Mouse (Mus musculus) CD4-positive, CD25-positive, alpha-beta regulatory T cell, adult 4 months (primary cell): ENCODE results near the gene Orc1. TPM values are rescaled to one million over a fixed set of nuclear protein-coding genes. Genes with fewer than 3 reads are reported as not detected.

Experiments
- ATAC-seq: one replicate; pipeline ENCODE4 v1.8.0; 2017
- polyA plus RNA-seq, 2 experiments: library from polyadenylated mRNA; unstranded; fragments of 100-300 nt; shearing (Covaris generic); gene quantifications; one replicate each; pipeline ENCODE4 v1.2.1; 2017

The Orc1 gene
- 1 to 10 TPM; 2.7 to 3.0 TPM for polyA plus RNA-seq

DNA sequence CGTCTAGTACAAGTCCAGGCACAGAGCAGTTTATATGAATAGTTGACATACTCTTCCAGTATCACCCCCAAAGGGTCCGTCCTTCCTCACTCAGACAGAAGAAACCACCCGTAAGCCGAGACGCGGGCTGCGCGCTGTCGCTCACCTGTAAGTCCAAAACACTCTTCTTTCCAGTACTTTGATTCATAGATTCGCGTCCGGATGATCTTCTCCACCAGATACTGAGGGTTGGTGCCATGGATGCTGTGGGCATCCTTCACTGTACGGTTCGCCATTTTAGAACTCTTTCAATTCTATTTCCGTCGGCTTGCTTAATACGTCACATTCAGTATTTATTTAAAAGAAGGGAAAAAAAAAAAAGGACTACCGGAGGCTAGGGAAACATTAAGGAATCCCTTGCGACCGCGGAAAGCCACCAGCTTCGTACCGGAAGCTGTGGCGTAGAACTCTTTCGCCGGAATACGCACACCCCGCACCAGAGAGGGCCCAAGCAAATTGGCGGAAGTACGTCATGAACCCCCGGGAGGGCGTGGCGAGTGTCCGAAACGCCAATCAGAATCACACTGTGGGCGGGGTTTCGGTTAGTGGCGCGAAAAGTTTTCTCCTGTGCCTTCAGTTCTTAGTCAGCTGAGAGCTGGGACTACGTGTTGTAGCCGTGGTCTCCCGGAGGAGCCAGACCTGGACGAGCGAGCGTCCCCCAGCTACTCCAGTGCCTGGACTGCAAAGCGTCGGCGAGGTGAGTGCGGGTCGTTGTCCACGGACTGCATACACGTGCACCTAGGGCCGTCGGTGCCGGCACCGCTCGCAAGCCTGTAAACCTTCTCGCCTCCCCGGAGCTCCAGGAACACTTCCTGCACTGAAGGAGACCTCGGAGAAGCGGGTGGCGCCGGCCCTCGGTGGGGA lies at the start of gene Orc1, which contains the start of gene Prpf38a:
Gene Orc1 (plus strand): TSS at position 584 of the 903 bp plus-strand sequence.
Gene Prpf38a (minus strand): TSS at position 497 of the 903 bp plus-strand sequence.
- peak; percentile 98 for ATAC-seq

DNA sequence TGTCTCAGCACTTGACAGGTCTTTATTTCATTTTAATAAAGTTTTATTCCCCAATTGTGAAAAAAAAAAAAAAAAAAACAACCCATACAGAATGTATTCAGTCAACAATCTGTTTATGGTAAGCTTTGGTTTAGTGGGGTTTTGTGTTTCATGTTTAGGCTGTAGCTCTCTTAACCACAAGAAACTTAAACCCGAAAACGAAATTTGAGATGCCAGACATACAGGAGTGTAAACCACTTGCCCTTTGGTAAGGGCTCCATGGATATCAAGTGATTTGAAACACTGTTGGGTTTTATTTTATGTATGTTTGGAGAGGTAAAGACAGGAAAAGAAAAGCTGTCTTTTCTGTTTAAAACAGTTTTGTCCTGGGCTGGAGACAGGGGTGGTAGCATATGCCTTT lies 39.5 kb upstream of the Orc1 start:
- no peak for ATAC-seq

DNA sequence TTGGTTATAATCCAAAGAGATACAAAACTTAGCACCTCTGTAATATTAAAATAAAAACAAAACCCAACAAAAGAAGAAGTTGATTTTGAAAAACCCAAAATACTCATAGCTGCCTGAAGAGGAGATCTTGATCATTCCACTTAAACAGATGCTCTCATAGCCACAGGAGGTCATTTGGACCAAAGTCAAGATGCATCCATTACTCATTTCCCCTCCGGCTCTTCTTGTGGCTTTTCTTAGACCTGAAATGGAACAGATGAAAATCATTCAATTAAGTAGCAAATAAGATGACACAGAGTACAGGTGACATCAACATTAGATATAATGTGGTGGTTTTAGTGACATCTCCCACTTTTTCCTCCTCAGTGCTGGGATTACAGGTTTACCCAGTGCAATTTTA lies 14.2 kb upstream of the Orc1 start:
- no peak for ATAC-seq

DNA sequence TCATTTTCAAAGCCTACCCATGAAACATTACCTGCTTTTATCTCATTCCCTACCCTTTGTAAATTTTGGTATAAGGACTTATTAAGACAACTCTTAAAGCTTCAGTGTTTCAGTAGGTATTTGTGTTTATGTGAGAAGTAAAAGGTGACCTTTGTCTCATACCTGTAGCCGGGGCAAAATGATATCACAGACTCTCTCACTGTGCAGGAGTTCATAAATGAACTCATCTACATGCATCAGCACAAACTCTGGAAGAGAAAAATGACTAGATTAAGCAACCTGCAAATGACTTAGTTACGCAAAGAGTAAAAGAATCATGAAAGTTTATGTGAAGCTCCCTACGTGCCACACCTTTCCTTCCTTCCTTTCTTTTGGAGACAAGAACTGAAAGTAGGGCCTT lies 6.6 kb upstream of the Orc1 start:
- no peak for ATAC-seq

DNA sequence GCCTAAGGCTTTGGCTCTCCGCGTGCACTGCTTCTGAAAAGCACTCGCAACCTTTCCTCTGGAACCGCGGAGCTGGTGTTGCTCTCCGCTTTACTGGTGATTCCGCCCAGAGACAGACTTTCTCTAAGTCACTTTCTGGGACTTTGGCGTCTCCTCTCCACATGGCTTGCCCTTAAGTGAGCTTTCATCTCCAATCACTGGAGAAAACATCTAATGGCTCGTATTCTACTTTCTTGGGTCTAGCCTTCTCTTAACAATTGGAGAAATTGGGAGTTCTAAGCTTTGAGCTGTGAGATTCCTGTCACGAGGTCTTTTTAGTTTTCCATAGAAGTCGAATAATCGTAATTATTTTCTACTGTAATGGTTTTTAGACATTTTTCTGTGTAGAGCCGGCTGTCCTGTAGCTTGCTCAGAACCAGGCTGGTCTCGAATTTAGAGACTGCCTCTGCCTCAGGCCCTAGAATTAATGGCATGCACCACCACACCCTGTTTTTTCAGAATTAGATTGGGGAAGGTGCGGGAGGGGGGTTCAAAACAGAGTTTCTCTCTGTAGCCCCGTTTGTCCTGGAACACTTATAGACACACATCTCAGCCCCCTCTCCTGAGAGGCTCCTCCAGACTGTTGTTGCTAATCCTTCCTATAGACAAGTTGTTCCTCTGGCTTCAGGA lies 654 bp downstream of the Orc1 start:
- ATAC-seq = no peak

DNA sequence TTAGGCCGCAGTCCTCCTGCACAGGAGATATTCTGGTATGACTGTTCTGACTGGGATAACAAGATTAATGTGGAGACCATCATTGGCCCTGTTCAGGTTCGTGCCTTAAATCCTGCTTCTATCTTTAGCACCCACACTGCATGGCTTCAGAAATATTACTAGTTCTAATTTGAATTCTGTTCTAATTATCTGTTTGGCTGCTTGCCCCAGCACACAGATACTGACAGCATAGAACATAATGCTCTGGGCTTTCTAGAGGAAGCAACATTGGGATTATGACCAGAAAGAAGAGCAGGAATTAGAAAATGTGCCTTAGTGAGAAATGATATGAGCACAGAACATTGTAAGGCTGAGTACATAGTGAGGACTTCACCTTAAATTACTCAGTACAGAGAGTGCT lies 14.2 kb downstream of the Orc1 start:
- ATAC-seq = no peak

DNA sequence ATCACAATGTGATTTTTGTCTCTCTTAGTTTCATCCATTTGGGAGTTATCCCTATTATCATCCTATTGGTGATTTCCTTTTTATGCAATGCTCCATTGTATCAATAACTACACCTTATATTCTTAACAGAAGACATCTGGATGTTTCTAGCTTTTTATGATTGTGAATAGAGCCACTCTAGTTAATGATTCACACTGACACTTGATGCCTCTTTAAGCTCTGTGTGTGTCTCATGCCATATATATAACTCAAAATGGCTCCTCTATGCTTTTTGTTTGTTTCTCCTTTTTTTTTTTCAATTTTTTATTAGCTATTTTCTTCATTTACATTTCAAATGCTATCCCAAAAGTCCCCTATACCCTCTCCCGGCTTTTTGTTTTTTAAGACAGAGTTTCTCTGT lies 16.6 kb downstream of the Orc1 start:
- ATAC-seq = no peak

DNA sequence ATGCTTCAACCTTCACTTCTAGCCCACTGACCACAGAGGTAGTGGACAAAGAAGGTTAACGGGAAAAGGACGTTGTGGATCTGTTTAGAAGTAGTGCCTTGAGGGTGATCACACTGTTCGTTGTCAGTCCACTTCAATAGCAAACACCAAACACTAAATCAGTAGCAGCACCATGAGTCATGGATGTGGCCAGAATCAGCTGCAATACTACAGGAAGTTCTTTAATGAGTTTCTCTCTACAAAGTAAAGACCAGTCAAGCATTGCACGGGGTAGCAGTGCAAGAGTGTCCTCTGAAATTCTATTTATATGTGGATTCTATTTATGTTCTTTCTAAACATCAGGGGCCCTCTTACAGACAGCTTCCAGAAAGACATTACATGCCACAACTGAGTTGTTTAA lies 19.1 kb downstream of the Orc1 start:
- no peak for ATAC-seq

DNA sequence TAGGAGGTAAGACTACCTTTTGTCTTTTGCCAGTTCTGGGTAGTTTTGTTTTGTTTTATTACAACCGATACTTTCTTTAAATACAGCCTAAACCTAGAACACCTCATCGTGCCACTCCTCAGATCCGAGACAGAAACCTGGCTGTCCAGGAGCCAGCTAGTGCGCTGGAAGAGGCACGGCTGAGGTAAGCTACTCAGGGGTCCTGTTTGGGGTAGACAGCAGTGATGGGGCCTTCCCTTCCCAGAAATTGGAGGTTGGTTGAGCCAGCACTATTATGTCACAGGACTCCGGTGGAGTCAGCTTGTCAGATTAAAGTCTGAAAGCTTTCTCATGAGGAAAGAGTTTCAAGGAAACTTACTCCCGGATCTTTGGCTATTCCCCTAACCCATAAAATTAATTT lies 22.6 kb downstream of the Orc1 start:
- ATAC-seq = no peak

DNA sequence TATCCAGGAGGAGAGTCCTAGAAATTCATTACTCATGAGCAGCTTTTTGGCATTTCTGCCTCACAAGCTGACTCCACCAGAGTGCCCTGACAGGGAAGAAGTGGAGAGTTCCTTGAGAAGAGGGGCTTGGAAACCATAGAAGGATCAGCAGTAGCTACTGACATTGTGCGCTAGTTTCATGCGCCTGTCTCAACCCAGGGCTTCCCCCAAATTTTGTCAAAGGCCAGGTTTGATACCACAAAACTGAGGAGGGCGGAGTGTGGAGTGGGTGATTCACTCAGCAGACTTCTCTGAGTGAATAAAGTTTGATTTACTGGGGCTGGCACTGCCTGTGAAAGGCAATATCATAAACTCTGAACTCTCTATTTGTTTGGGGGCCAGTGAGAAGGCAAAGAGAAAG lies 29.4 kb downstream of the Orc1 start:
- ATAC-seq = no peak

DNA sequence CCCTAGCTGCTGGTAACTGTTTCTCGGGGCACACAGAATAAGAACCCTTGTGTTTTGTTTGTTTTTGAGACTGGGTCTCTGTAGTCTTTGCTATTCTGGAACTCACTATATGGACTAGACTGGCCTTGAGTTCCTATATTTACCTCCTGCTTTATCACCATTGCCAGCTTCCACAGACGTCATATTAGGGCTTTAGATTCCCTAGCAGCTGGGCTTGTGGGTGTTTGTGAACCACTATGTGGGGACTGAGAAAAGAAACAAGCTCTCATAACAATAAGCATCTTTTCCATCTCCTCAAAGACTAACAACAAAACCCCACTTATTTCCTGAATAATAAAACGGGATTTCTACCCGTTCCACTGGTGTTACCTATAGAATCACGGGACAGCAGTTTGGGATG lies 31.7 kb downstream of the Orc1 start:
- ATAC-seq = no peak

DNA sequence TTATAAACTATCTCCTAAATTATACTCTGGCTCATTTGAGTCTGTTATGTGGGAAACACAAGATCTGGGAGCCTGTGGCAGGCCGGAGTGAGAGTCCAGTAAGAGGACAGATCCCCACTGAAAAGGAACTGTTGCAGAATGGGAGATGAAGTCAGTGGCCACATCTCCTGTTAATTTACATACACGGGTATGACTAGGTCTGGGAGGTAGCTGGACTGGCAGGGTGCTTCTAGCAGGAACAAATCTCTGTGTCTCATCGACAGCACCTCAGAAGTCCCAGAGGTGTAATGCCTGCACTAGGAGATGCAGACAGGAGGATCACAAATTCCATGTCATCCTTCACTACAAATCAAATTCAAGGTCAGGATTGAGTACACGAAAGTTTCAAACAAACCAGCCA lies 39.4 kb downstream of the Orc1 start:
- no peak for ATAC-seq

DNA sequence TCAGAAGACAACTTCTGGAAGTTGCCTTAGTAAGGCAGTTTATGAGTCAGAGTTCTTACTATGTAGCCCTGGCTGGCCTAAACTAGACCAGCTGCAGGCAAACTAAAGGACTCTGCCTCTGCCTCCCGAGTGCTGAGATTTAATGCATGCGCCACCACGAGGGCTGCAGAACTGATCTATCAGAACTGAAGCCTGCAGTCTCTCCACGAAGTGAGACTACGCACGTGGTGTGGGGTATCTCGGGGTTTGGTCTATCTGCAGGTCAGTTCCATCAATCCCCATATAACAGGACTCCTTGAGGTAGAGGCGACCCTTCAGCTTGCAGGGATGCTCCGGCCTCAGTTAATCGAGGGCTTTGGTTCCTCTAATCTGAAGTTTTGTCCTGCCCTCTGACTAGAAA lies 39.9 kb downstream of the Orc1 start:
- peak; percentile 18 for ATAC-seq

DNA sequence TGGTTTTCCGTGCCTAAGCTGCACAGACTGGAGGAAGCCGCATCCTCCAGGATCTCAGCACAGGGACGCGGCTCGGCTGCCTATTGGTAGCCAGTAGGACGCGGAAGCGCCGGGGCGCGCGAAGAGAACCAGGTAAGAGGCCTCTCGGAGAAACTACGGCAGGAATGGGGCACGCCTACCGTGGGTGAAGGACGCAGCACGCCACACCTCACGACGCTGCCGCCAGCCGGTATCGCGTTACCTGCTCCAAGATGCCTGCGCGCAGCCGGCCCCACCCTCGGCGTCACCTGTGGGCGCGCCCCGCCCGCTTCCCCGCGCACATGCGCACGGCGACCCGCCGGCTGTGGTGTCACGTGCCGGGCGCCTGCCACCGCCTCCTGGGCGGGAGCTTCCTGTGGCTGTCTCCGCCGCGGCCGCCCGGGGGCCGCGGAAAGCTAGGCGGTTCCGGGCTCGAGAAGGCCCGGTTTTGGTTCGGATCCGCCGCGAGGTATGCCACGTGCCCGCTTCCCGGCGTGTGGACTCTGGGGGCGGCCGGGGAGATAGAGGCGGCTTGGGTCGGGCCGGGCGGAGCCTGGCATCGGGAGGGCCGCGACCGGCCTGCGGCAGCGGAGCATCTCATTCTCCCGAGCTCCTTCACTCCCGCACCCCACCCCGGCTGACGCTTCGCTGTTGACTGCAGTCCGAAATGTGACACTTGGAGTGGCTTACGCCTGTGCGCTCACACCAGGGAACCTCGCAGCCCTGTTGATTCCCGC lies 40.5 kb downstream of the Orc1 start, which contains the start of gene Cc2d1b:
Gene Cc2d1b (plus strand): TSS at position 354 of the 755 bp plus-strand sequence.
- ATAC-seq = peak; percentile 88

DNA sequence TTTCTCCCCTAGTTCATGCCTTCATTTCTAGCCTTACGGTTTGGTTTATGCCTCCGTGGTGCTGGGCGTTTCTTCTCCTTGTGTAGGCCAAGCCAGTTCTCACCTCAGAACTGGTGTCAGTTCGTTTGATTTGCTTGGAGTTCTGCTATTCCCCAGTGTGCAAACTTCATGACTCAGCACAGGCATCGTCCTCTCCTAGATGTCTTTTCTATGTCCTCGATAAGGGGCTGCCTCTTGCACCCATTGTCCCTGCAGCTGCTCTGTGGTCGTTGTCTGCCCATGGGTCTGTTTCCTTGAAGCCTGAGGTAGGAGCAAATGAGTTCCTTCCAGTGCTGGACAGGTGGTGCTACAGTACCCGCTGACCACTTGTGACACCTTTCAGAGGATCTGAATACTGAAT lies 41.3 kb downstream of the Orc1 start:
- no peak for ATAC-seq

DNA sequence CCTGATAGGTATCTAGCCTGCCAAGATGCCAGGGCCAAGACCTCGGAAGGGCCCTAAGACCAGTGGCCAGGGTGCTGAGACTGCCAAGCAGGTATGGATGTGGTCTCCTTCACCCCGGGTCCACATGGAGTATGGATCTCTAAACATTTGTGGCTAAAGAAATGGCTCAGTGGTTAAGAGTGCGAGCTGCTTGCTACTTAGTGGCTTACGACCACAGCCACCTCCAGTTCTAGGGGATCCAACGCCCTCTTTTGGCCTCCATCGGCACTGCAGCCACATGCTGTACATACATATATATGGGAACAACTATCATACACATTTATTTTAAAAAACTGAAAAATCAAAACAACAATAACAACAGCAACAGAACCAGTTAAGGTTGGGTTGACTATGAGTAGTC lies 42.3 kb downstream of the Orc1 start:
- ATAC-seq = no peak

DNA sequence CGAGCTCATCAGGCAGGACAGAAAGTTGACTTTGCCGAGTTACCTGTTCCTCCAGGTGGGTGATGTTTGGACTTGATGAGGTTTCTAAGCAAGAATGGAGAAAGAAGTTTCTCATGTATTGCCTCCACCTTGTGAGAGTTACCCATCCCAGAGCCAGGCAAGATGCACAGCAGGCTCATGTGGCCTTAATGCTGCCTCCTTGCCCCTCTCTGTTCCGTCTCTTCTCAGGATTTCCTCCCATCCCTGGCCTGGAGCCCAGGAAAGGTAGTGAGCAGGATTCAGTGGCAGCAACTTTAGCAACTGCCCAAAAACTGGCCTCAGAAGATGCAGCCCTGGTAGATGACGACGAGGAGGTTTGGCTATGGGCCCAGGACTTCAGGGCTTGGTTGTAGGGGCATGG lies 47.8 kb downstream of the Orc1 start:
- ATAC-seq = no peak

DNA sequence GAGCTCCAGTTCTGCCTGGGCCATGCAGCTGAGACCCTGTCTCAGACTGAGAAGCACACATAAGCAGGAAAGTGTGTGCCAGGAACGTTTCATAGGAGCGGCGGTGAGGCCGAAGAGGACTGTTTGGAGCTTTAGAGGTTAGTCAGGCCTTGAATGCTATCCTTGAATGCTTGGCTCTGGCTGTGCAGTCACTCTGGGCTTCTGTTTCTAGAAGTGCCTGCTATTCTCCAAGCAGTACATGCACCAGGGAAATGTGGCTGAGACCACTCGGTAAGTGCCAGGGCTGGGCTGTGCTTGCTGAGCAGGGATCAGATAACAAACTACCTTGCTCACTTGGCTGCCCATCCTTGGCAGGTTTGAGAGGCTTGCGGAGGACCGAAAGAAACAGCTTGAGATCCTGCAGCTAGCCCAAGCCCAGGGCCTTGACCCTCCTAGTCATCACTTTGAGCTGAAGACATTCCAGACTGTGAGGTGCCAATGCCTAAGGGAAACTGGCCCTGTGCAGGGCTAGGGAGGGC lies 50.2 kb downstream of the Orc1 start:
- no peak for ATAC-seq

DNA sequence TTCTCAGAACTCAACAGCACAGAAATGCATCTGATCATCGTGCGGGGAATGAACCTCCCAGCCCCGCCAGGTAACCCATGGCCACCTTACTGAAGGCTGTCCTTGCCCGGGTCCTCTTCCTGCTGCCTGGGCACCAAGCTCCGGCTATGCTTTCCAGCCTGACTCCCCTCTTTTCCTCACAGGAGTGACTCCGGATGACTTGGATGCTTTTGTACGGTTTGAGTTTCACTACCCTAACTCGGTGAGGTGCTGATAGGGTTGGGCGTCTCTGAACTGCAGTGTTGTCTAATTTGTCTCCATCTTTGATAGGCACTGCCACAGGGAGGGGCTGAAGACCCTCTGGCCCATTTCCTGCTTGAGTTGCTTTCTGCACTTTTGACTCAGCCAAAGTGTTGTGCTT lies 50.9 kb downstream of the Orc1 start:
- ATAC-seq = no peak

DNA sequence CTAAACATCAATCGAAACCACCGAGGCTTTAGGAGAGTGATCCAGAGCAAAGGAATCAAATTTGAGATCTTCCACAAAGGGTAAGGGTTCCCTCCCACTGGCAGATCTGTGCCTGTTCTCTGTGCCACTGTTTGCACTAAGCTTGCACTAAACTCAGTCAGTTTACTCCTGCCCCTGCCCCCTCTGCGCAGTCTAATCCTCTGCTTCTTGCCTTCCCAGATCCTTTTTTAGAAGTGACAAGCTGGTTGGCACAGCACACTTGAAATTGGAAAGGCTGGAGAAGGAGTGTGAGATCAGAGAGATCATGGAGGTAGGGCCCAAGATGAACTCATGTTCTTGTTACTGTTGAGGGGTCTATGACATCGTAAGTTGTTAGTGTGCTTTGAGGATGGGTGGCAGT lies 52.4 kb downstream of the Orc1 start:
- no peak for ATAC-seq

DNA sequence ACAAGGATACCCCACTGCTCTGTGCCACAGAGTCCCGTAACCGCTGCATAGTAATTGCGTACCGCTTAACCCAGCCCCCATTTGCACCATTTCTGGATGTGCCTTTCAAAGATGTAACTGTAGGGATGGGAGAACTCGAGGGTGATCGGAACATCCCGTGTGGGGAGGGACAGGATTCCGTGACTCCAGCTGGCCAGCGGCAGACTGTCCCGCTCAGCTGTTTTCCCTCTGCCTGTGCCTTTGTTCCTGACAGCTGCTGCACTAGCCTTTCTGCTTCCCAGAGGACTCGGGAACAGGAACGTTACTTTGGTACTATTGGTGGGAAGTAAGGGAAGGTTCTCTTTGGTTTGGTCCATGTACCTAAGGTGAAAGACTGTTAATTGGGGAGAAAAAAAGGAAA lies 54.5 kb downstream of the Orc1 start:
- no peak for ATAC-seq

DNA sequence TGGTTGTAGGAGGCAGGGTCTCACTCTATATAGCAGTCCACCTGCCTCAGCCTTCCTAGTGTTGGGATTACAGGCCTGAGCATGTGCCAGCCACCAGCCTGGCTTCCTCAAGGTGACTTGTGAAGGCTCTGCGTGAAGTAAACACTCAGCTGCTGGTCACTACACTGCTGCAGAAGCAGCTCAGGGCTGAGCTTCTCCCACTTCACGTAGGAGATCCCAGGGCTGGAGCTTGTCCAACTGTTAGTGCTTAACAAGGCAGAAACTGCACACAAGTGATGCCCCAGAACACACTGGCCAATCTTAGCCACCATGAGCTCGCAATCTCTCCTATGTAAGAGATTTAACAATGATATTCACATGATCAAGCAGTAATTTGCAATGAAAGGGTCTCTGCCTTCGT lies 55.5 kb downstream of the Orc1 start:
- no peak for ATAC-seq

DNA sequence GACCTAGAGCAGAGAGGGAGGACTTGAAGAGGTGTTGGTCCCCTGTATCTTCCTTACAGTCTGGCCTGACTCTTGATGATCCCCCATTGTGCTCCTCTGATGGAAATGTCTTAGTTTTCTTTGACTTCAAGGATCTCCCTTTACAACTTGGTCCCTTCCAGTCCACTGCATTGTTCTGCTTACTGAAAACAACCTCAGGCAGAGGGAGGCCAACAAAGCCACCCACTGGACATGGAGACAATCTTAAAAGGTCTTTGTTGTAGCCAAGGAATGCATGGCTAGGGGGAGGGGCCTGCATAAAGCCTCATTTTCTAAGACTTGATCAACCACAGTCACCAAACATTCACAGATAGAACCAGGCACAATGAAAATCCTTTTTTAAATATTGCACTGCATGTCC lies 55.9 kb downstream of the Orc1 start:
- no peak for ATAC-seq
